Mouse (Mus musculus) MEL (cell line): ENCODE measurements around the gene Arhgap9. TPM values are rescaled to one million over a fixed set of nuclear protein-coding genes. Genes with fewer than 3 reads are reported as not detected.
A peak's percentile ranks its signal among the peaks of the same experiment; 100 is the strongest.

Source experiments
- DNase-seq: peaks from one replicate; pipeline ENCODE4 v3.0.0; 2011; ENCODE audit warnings: low read depth, low spot score
- H3K27ac ChIP-seq: 2 replicates; pipeline ENCODE4 v1.5.1; 2012; ENCODE audit warnings: low read depth, mild to moderate bottlenecking, control low read depth, low read length, moderate library complexity; ENCODE audit not compliant: control insufficient read depth
- H3K27me3 ChIP-seq, 2 experiments: fragments of 150-350 bp in 1 of 2; sonication (generic) in 1 of 2; 2 replicates each; pipeline ENCODE4 v1.6.1; 2012; ENCODE audit warnings: low read length in 2 of 2, mild to moderate bottlenecking in 2 of 2, improper control_type of control experiment in 1 of 2, moderate library complexity in 1 of 2; ENCODE audit not compliant: insufficient read depth in 2 of 2, control insufficient read depth in 1 of 2
- H3K36me3 ChIP-seq, 2 experiments: 2 replicates each; pipeline ENCODE4 v1.6.1; 2012 to 2014; ENCODE audit warnings: low read length in 2 of 2, improper control_type of control experiment in 1 of 2, inconsistent platforms in 1 of 2, mild to moderate bottlenecking in 1 of 2; ENCODE audit not compliant: insufficient read depth in 2 of 2, control insufficient read depth in 1 of 2
- H3K4me1 ChIP-seq, 2 experiments: fragments of 150-350 bp in 1 of 2; sonication (generic) in 1 of 2; 2 replicates each; pipeline ENCODE4 v1.6.1; 2012; ENCODE audit warnings: low read length in 2 of 2, improper control_type of control experiment in 1 of 2, mild to moderate bottlenecking in 1 of 2; ENCODE audit not compliant: insufficient read depth in 2 of 2, control insufficient read depth in 1 of 2
- H3K4me3 ChIP-seq, 2 experiments: fragments of 150-350 bp in 1 of 2; sonication (generic) in 1 of 2; 2 replicates each; pipeline ENCODE4 v1.5.1; 2012; ENCODE audit warnings: low read depth in 2 of 2, low read length in 2 of 2, mild to moderate bottlenecking in 2 of 2, moderate library complexity in 2 of 2, control low read depth in 1 of 2, improper control_type of control experiment in 1 of 2; ENCODE audit not compliant: control insufficient read depth in 1 of 2, insufficient read depth in 1 of 2
- H3K79me2 ChIP-seq: 2 replicates; pipeline ENCODE4 v1.6.1; 2012; ENCODE audit warnings: mild to moderate bottlenecking, low read length, moderate library complexity; ENCODE audit not compliant: control insufficient read depth, poor library complexity, insufficient read depth
- H3K9ac ChIP-seq: 2 replicates; pipeline ENCODE4 v1.6.1; 2012; ENCODE audit warnings: low read depth, mild to moderate bottlenecking, control low read depth, low read length, moderate library complexity; ENCODE audit not compliant: control insufficient read depth, poor library complexity, severe bottlenecking
- H3K9me3 ChIP-seq: fragments of 150-350 bp; sonication (generic); replicated peaks from 2 replicates; pipeline ENCODE4 v1.6.1; 2012; ENCODE audit warnings: mild to moderate bottlenecking, low read length, improper control_type of control experiment, moderate library complexity; ENCODE audit not compliant: insufficient read depth
- BHLHE40 ChIP-seq: IDR thresholded peaks from 2 replicates; pipeline ENCODE4 v1.6.1; 2012; ENCODE audit warnings: low read depth, mild to moderate bottlenecking, inconsistent platforms, low read length, improper control_type of control experiment, borderline replicate concordance
- CTCF ChIP-seq, 3 experiments: IDR thresholded peaks in 2 of 3; conservative IDR thresholded peaks in 1 of 3; 2 replicates each; pipeline ENCODE4 v1.5.1; 2011 to 2012; ENCODE audit warnings: low read length in 3 of 3, low read depth in 2 of 3, mild to moderate bottlenecking in 2 of 3, improper control_type of control experiment in 1 of 3, inconsistent platforms in 1 of 3, mixed read lengths in 1 of 3, moderate library complexity in 1 of 3; ENCODE audit not compliant: control insufficient read depth in 1 of 3, insufficient read depth in 1 of 3, poor library complexity in 1 of 3, severe bottlenecking in 1 of 3
- E2F4 ChIP-seq: IDR thresholded peaks from 2 replicates; pipeline ENCODE4 v1.6.1; 2011; ENCODE audit warnings: low read depth, low read length, improper control_type of control experiment, borderline replicate concordance
- ELF1 ChIP-seq: IDR thresholded peaks from 2 replicates; pipeline ENCODE4 v1.6.1; 2014; ENCODE audit warnings: low read depth, mild to moderate bottlenecking, inconsistent platforms, low read length, improper control_type of control experiment, moderate library complexity
- ETS1 ChIP-seq: IDR thresholded peaks from 2 replicates; pipeline ENCODE4 v1.6.1; 2012; ENCODE audit warnings: low read depth, mild to moderate bottlenecking, inconsistent platforms, low read length, improper control_type of control experiment, moderate library complexity
- GABPA ChIP-seq: IDR thresholded peaks from 2 replicates; pipeline ENCODE4 v1.6.1; 2012; ENCODE audit warnings: low read depth, mild to moderate bottlenecking, inconsistent platforms, low read length, improper control_type of control experiment, moderate library complexity
- GATA1 ChIP-seq: IDR thresholded peaks from 2 replicates; pipeline ENCODE4 v1.6.1; 2011; ENCODE audit warnings: low read depth, low read length, improper control_type of control experiment
- HCFC1 ChIP-seq: IDR thresholded peaks from 2 replicates; pipeline ENCODE4 v1.6.1; 2012; ENCODE audit warnings: low read depth, mild to moderate bottlenecking, inconsistent platforms, low read length, improper control_type of control experiment, moderate library complexity
- JUND ChIP-seq: IDR thresholded peaks from 2 replicates; pipeline ENCODE4 v1.6.1; 2011; ENCODE audit warnings: low read depth, mild to moderate bottlenecking, improper control_type of control experiment, low read length
- MAFK ChIP-seq: IDR thresholded peaks from 2 replicates; pipeline ENCODE4 v1.6.1; 2011; ENCODE audit warnings: low read depth, mild to moderate bottlenecking, low read length, improper control_type of control experiment, borderline replicate concordance
- MAX ChIP-seq: IDR thresholded peaks from 2 replicates; pipeline ENCODE4 v1.6.1; 2011; ENCODE audit warnings: low read length, improper control_type of control experiment
- MXI1 ChIP-seq: IDR thresholded peaks from 2 replicates; pipeline ENCODE4 v1.6.1; 2011; ENCODE audit warnings: mild to moderate bottlenecking, low read depth, low read length, improper control_type of control experiment
- MYB ChIP-seq: IDR thresholded peaks from 2 replicates; pipeline ENCODE4 v1.6.1; 2011; ENCODE audit warnings: mild to moderate bottlenecking, low read depth, low read length, improper control_type of control experiment
- MYC ChIP-seq: IDR thresholded peaks from 2 replicates; pipeline ENCODE4 v1.6.1; 2011; ENCODE audit warnings: low read depth, mild to moderate bottlenecking, low read length, improper control_type of control experiment, moderate library complexity
- NRF1 ChIP-seq: IDR thresholded peaks from 2 replicates; pipeline ENCODE4 v1.6.1; 2014; ENCODE audit warnings: low read depth, mild to moderate bottlenecking, inconsistent platforms, low read length, improper control_type of control experiment, moderate library complexity; ENCODE audit not compliant: poor library complexity, insufficient read depth, severe bottlenecking
- POLR2A ChIP-seq, 2 experiments: IDR thresholded peaks; 2 replicates each; pipeline ENCODE4 v1.6.1; 2011 to 2012; ENCODE audit warnings: low read length in 2 of 2, mild to moderate bottlenecking in 2 of 2, control low read depth in 1 of 2, improper control_type of control experiment in 1 of 2, low read depth in 1 of 2, moderate library complexity in 1 of 2; ENCODE audit not compliant: control insufficient read depth in 1 of 2, insufficient read depth in 1 of 2, poor library complexity in 1 of 2
- POLR2AphosphoS2 ChIP-seq: IDR thresholded peaks from 2 replicates; pipeline ENCODE4 v1.6.1; 2011; ENCODE audit warnings: low read length, improper control_type of control experiment
- POLR2AphosphoS5 ChIP-seq: IDR thresholded peaks from 2 replicates; pipeline ENCODE4 v1.6.1; 2012; ENCODE audit warnings: low read depth, borderline replicate concordance, mild to moderate bottlenecking, inconsistent platforms, low read length, moderate library complexity, mixed read lengths
- RAD21 ChIP-seq: IDR thresholded peaks from 2 replicates; pipeline ENCODE4 v1.6.1; 2011; ENCODE audit warnings: mild to moderate bottlenecking, low read depth, low read length, improper control_type of control experiment
- RCOR1 ChIP-seq: IDR thresholded peaks from 2 replicates; pipeline ENCODE4 v1.6.1; 2012; ENCODE audit warnings: low read depth, mild to moderate bottlenecking, inconsistent platforms, low read length, improper control_type of control experiment
- SIN3A ChIP-seq: IDR thresholded peaks from 2 replicates; pipeline ENCODE4 v1.6.1; 2012; ENCODE audit warnings: low read length, improper control_type of control experiment, inconsistent platforms
- TAL1 ChIP-seq: IDR thresholded peaks from 2 replicates; pipeline ENCODE4 v1.6.1; 2012; ENCODE audit warnings: mild to moderate bottlenecking, inconsistent platforms, low read length, moderate library complexity, mixed read lengths
- TCF12 ChIP-seq: IDR thresholded peaks from 2 replicates; pipeline ENCODE4 v1.6.1; 2014; ENCODE audit warnings: low read depth, mild to moderate bottlenecking, inconsistent platforms, low read length, improper control_type of control experiment, moderate library complexity
- UBTF ChIP-seq: IDR thresholded peaks from 2 replicates; pipeline ENCODE4 v1.6.1; 2012; ENCODE audit warnings: low read depth, mild to moderate bottlenecking, inconsistent platforms, low read length, improper control_type of control experiment, moderate library complexity, borderline replicate concordance; ENCODE audit not compliant: insufficient read depth
- USF2 ChIP-seq, 2 experiments: IDR thresholded peaks; 2 replicates each; pipeline ENCODE4 v1.6.1; 2011 to 2012; ENCODE audit warnings: improper control_type of control experiment in 2 of 2, low read length in 2 of 2, borderline replicate concordance in 1 of 2, inconsistent platforms in 1 of 2, low read depth in 1 of 2, mild to moderate bottlenecking in 1 of 2; ENCODE audit not compliant: insufficient read depth in 1 of 2
- ZC3H11A ChIP-seq: IDR thresholded peaks from 2 replicates; pipeline ENCODE4 v1.6.1; 2012; ENCODE audit warnings: low read depth, mild to moderate bottlenecking, inconsistent platforms, low read length, improper control_type of control experiment
- ZKSCAN1 ChIP-seq: IDR thresholded peaks from 2 replicates; pipeline ENCODE4 v1.6.1; 2012; ENCODE audit warnings: low read depth, mild to moderate bottlenecking, inconsistent platforms, low read length, improper control_type of control experiment, moderate library complexity
- polyA plus RNA-seq, 2 experiments: library from polyadenylated mRNA; stranded (reverse) in 1 of 2; unstranded in 1 of 2; fragments of >175 nt in 1 of 2; fragments of >200 nt in 1 of 2; gene quantifications; 2 replicates each; pipeline versions ENCODE4 v1.2.1 to v1.2.4; 2012; ENCODE audit warnings: low replicate concordance in 2 of 2, low read depth in 1 of 2; ENCODE audit not compliant: insufficient read length in 2 of 2, insufficient read depth in 1 of 2, missing spikeins in 1 of 2
- total RNA-seq: library from RNA; depleted of rRNA; stranded (reverse); fragments of 300-350 nt; gene quantifications from 2 replicates; pipeline ENCODE4 v1.2.3, GENCODE M21; 2012

The Arhgap9 gene
- total and polyA plus RNA-seq, 3 experiments, result 24.4 to 41.1 TPM; not detected in 1

DNA sequence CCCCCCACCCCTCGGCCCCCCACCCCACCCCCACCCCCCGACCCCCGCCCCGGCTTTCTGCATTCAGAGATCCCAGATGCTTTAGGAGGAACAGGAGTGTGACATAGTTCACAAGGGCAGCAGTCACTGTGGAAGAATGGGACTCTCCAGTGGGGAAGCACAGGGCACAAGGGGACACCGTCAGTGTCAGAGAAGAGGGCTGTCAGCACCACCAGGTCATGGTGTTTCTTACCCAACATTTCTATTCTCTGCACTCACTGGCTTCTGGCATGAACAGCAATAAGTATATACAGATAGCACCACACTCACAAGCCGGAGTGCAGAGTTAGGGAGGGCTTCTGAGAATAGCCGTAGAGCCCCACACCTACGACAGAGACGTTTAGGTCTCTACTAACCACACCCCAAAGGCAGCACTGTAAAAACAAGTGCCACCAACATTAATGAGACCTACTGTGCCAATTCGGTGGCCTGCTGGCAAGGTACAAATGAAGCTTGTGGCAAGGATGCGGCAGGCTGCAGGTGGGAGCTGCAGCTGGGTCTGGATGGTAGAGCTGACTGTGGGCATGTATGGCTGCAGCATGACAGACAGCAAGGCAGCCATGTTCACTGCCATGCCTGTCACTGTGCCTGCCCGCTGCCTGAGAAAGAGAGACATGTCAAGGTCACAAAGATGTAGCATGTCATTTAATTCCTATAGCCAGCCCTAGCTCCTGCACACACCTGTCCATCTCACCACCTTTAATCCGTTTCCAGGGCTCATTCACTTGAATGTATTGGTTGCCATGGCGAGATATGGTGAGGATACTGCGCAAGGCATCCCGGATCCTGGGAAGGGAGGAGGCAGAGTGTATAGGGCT is 24.5 kb upstream of the Arhgap9 start:
- Histone ChIP-seq H3K9me3 (no peaks in the 10 kb centered on the region), H3K79me2 (peaks cover 14% of the 10 kb centered on the region)
- TF ChIP-seq MAFK (no peak), POLR2AphosphoS5 (peak; percentile 89), POLR2AphosphoS2 (peak; percentile 86), MYB (no peak), POLR2A (IDR thresholded peaks at IDR 0.05; ENCODE audit: control insufficient read depth in 1 of 2, insufficient read depth in 1 of 2, low read depth in 1 of 2, low read length in 2 of 2, poor library complexity in 1 of 2) (peak; percentile 53 to 62; a peak in 3 of 4 replicates), NRF1 (no peak), RAD21 (no peak), SIN3A (peak; percentile 11; the same call in 1 of the 2 replicates)
- TF ChIP-seq, all 39 proteins: peak for 4
- DNase-seq, result no peak
- H3K4me1 ChIP-seq, result peaks cover 0 to 13% of the 10 kb centered on the region in 2 experiments; a peak in 2 of 4 replicates
- no peaks in the 10 kb centered on the region for H3K27me3 ChIP-seq
- H3K4me3 ChIP-seq, result no peak overlapping the region
- H3K9ac ChIP-seq, result no peak overlapping the region
- peaks cover 14 to 33% of the 10 kb centered on the region in 2 experiments for H3K36me3 ChIP-seq
- H3K27ac ChIP-seq, result no peak overlapping the region

DNA sequence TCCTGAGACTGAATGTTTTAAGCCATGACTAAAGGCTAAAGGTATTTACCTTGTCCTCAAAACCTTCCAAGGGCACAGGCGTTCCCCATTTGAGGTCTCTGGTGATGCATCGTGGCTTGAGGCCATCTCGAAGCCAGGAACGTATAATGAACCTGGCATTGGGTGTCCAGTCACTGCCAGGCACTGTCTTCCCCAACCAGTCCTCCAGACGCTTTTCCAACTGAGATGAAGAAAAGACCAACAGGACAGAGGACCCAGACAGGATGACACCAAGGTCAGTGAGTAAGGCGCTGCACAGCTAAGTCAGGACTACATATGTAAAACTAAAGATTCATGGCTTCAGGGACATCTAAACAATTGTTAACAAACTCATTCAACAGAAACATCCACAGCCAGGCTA is 21.4 kb upstream of the Arhgap9 start:
- no peaks in the 10 kb centered on the region for H3K4me1 ChIP-seq
- no peaks in the 10 kb centered on the region for H3K79me2 ChIP-seq
- no peak for DNase-seq

DNA sequence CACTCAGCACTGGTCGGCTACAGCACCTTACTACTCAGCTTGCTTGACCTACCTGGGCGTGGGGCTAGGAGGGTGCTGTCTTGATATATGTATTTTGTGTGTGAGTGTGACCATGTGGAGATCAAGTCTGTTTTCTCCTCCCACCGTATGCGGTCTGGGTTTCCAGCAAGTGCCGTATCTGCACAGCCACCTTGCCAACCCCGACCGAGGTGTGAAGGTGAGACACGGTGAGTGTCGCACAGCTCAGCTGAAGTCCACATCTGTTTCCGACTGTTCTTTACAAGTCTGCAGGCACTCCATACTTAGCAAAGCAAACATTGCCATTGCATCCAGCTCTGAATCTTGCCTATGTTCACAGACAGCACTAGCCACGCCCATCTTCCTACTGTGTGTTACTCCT is 18.6 kb upstream of the Arhgap9 start:
- Histone ChIP-seq H3K4me3 (no peak overlapping the region), H3K79me2 (peaks cover 3% of the 10 kb centered on the region; the same call in 1 of the 2 replicates), H3K36me3 (peaks cover 0 to 37% of the 10 kb centered on the region in 2 experiments; a peak in 2 of 4 replicates), H3K27me3 (no peaks in the 10 kb centered on the region), H3K9me3 (no peaks in the 10 kb centered on the region), H3K4me1 (no peaks in the 10 kb centered on the region), H3K9ac (no peak overlapping the region), H3K27ac (no peak overlapping the region)
- DNase-seq, result no peak
- TF ChIP-seq HCFC1 (no peak), ZKSCAN1 (no peak), ZC3H11A (no peak), CTCF (IDR thresholded peaks at IDR 0.05 in 2 of 3, conservative IDR thresholded peaks at IDR 0.05 in 1 of 3; ENCODE audit: control insufficient read depth in 1 of 3, insufficient read depth in 1 of 3, low read depth in 2 of 3, low read length in 3 of 3, poor library complexity in 1 of 3, severe bottlenecking in 1 of 3) (no peak), MYC (no peak), MAX (no peak), BHLHE40 (no peak), ELF1 (no peak), RCOR1 (no peak), MYB (no peak), ETS1 (no peak), JUND (no peak), GABPA (no peak), UBTF (no peak), E2F4 (no peak)

More for the DNA sequence above, 21.4 kb upstream of the Arhgap9 start:
- H3K36me3 ChIP-seq, result peaks cover 0 to 28% of the 10 kb centered on the region in 2 experiments; a peak in 2 of 4 replicates
- H3K9me3 ChIP-seq, result no peaks in the 10 kb centered on the region
- H3K9ac ChIP-seq, result no peak overlapping the region
- no peak for TF ChIP-seq TCF12
- TF ChIP-seq USF2 (IDR thresholded peaks at IDR 0.05; ENCODE audit: borderline replicate concordance in 1 of 2, insufficient read depth in 1 of 2, low read depth in 1 of 2, low read length in 2 of 2), result no peak
- TF ChIP-seq ETS1, result no peak
- TF ChIP-seq TAL1, result no peak
- no peak for TF ChIP-seq RCOR1
- TF ChIP-seq ELF1, result no peak
- TF ChIP-seq GATA1, result no peak
- TF ChIP-seq POLR2A (IDR thresholded peaks at IDR 0.05; ENCODE audit: control insufficient read depth in 1 of 2, insufficient read depth in 1 of 2, low read depth in 1 of 2, low read length in 2 of 2, poor library complexity in 1 of 2), result no peak
- TF ChIP-seq MXI1, result no peak
- TF ChIP-seq MYC, result no peak
- H3K27ac ChIP-seq, result no peak overlapping the region
- no peak overlapping the region for H3K4me3 ChIP-seq
- H3K27me3 ChIP-seq, result no peaks in the 10 kb centered on the region
